Mouse (Mus musculus) urinary bladder, adult 2 months (tissue): Measurements from ENCODE around the gene Psme4. TPM values are rescaled to one million over a fixed set of nuclear protein-coding genes. Genes with fewer than 3 reads are reported as not detected.
"Not testable (repeated sequence)": the region's sequence is repeated elsewhere in the genome, so short reads cannot be mapped to it uniquely, and the experiment has no call there.

ENCODE experiments used
- DNase-seq: peaks from one replicate; pipeline ENCODE4 v3.0.0; 2022; ENCODE audit warnings: low spot score
- polyA plus RNA-seq: library from polyadenylated mRNA; depleted of rRNA; stranded (reverse); fragments of >200 nt; gene quantifications from 2 replicates; pipeline ENCODE4 v1.2.3, GENCODE M21; 2012; rRNA removed

The Psme4 gene
- polyA plus RNA-seq = 31.4 and 36.4 TPM in 2 replicates

DNA sequence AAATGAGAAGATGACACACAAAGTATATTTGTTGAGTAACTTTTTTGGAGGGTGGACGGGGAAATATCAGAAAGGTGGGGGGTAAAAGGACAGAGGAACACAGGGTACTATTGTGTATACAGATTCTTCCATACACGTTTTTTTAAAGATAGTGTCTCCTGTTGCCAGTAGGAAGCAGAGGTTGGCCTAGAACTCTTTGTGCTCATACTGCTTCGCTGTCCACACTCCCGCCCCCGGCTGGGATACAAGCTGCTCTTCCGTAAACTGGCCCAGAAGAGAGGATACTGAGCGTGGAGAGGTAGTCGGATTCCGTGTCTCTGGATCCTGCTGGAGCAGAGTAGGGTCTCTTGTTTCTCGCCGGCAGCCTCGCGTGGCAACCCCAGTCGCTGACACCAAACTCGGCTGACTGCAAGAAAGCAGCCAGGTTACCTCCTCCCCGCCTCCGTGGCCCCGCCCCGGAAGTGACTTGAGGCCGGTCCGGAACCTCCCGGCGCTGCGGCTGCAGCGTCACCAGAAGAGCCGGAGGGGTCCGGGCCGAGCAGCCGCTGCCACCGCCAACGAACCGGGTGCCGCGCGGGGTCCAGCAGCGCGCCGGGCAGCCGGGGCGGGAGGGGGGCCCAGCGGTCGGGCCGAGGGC is at the start of gene Psme4:
Gene Psme4, plus strand, starts transcription at position 460 of the 637 bp plus-strand sequence.
- DNase-seq = peak; percentile 89

DNA sequence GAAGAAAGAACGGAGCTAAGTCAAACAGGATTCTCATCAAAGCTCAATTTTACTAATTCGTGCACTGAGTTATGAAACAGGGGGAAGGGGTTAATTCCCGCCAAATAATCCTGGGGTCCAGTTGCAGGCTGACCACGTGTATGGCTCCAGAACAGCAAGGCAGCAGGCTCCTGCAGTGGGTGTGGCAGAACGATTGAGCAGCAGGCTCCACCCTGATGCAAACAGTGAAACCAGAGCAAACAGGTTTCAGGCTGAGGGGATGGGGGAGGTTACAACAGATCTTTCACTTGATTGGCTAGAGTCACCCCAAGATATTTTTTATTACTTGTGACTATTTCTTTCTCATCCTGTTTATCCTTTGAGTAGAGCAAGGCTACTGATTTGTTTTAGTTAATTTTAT is 48.1 kb upstream of the Psme4 start:
- no peak for DNase-seq

DNA sequence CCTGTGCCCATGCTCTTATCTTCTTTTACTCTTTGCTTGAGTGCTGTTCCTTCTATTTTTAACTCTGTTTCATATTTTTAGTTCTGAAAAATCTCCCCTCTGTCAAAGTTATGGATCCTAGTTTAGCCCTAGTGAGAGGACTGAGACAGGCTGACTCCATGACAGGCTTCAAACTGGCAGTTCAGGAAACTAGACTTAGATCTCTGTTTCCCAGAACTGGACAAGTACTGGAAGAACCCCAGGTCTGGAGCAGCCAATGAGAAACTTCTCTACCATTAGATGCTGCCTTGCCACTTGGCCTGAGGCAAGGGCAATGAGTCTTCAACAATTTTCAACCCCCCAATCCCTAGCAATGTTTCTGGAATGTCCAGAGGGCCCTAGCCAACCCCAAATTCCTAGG is 40.8 kb upstream of the Psme4 start:
- no peak for DNase-seq

DNA sequence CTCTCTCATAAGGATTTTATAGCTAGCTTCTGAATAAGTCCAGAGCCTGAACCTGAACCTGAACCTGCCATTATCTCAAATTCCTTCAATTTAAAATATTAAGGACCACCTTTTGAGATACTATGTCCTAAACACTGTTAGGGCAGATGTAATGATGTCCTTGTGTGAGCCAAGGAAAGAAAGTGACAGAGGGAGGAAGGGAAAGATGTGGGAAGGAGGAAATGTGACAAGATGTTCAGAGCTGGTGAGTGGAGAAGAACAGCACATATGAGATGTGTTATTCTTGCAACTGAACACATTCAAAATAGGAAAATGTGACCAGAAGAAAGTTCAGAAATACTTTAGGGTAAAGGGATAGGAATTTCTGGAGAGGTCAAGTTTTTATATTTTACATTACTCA is 38.1 kb upstream of the Psme4 start:
- DNase-seq = no peak

GRCm38 (mm10) chr11:30743991-30744390 is 27.5 kb upstream of the Psme4 start:
- DNase-seq = no peak

GRCm38 (mm10) chr11:30748938-30749337 is 22.6 kb upstream of the Psme4 start:
- DNase-seq = no peak

GRCm38 (mm10) chr11:30749587-30749986 is 21.9 kb upstream of the Psme4 start:
- no peak for DNase-seq

DNA sequence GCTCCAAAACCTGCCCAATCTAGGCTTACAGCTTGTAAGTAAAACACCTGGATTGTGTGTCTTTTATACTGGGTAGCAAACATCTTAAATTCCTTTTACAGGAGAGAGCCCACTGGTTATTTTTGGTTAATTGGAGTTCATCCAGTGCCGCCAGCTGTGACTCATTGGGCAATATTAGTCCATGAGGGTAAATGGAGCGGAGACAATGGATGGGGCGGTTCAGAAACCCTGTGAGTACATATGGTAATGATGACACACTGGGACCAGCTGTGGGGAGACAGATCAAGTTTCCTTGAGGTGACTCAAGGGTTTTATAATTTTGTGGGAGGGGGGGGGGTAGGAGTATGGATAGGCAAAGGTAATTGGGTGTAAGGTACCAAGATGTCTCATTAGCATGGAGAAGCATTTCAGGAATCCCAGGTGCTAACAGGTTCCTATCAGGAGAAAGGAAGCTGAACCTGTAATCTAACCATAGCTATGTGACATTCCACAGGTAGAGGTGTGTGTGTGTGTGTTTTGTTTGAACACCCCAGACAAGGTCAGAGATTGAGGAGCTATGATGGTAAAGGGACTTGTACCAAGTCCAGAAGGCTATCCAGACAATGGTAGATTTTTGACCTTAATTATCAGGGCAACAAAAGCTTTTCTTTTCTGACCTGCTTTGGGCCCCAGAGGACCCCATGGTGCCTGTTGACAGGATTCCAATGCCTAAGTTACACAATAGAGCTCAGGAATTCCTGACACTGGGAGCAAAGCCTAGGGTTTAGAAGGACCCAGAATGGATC is 21.3 kb upstream of the Psme4 start:
- DNase-seq = no peak

GRCm38 (mm10) chr11:30752956-30753355 is 18.6 kb upstream of the Psme4 start:
- DNase-seq = no peak

DNA sequence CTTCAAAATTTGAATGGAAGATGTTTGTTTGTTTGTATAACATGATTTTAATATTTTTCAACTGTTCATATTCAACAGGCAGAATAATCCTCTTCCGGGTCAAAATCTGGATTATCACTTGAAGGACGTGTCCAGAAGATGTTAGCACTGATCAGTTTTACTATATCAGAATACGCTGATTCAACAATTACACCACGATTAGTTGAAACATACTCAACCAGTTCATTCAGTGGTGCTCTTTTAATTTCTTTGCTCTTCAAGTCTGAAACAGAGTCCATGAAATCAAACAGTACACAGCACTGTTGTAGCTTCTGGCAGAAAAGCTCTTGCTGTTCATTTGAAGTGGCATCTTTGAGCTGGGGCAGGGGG is 17.1 kb upstream of the Psme4 start:
- not testable (repeated sequence) for DNase-seq

- DNase-seq = peak; percentile 23
These were observed 16.5 kb upstream of the Psme4 start for GRCm38 (mm10) chr11:30754855-30755530.

DNA sequence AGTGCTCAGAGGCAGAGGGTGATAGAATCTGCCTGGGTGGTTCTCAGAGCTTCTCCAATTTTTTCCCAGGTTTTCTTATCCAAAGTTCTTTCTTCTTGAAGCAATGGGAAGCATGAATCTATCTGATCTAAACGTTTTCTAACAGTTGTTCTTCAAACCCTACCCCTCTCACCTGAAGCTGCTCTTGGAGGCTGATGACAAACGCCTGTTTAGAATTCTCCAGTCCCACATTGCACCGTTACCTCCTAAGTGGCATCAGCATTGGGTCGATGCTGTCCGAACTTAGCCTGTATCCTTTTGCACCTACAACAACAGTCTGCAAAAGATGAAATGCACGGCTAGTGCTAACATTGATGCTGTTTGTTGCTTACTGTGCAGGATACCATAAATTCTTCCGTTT is 10.1 kb upstream of the Psme4 start:
- DNase-seq = no peak

DNA sequence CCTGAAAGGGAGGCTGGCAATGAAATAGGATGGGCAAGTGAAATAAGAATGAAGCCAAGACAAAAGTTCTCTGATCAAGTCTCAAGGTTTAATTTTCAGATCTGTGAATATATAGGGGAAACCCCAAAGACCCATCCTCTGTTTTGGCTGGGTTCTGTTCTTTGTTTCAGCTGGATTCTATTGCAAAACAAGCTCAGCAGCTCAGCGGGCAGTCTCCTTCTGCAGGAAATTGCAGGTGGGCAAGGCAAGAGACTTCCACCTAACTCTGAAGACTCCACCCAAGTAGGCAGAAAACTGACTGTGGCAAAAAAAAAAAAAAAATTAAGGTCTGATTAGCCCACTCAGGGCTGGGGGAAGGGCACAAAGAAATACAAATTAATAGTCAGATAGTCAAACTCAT is 9.6 kb upstream of the Psme4 start:
- DNase-seq = no peak

GRCm38 (mm10) chr11:30765076-30765475 is 6.5 kb upstream of the Psme4 start:
- DNase-seq = no peak

- no peak for DNase-seq
These were observed 709 bp upstream of the Psme4 start for GRCm38 (mm10) chr11:30770817-30771216.

GRCm38 (mm10) chr11:30771904-30772581 is 517 bp downstream of the Psme4 start:
- DNase-seq = peak; percentile 55

DNA sequence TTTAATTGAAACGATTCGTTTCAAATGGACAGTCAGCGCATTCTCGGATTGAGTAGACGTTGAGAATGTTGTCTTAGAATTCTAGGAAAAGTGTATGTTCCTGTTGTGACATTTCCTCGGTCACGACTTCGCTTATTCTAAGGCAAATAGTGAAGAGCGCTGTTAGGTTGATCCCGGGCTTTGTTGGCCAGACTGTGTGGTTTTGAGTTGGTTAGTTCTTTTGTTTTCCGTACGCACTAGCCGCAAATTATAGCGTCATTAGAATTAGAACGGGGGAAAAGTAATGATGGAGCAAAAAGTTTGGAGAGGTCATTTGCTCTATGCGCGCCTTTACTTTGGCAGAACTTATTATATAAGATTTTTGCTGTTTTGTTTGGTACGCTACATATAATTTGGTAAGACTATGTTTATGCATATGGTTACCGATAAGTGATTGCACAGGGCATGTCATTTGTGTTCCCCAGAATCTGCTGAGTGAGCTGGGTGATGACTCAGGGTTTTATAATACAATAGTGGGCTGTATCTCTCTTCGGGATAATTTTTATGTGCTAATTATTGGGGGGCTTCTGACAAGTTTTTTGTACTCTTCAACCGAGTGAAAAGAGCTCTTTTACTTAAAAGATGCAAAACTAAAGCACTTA is 1.4 kb downstream of the Psme4 start:
- DNase-seq = no peak

DNA sequence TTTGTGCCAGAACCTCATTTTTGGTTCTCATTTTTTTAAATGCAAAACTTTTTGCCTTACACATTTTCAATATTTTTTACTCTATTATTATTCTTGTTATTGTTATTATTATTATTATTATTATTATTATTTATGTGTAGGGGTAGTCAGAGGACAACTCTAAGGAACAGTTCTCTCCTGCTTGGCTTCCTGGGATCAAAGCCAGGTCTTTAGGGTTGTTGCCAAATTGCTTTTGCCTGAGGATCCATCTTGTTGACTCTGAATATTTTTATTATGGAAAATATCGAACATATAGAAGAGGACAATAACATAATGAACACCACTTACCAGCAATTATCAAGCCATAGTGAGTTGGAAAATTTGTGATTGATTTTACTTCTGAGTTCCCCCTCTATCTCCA is 3.1 kb downstream of the Psme4 start:
- DNase-seq = no peak

DNA sequence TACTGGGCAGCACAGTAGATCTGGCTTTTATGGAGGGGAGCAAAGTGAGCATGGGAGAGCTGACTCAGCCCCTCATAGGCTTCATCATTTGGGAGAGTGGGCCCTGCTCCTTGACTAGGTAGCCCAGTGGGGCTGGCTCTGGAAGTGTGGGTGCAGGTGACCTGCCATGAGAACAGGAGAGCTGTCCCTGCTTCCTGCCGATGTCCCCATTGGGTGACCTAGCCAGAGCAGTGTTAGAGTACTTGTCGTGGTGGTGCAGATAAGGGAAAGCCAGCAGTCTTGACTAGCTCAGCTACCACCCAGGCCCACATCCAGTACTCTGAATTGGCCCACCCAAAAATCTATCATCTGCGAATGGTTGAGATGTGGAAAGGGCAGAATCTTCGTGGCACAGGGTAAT is 6.0 kb downstream of the Psme4 start:
- DNase-seq = no peak

DNA sequence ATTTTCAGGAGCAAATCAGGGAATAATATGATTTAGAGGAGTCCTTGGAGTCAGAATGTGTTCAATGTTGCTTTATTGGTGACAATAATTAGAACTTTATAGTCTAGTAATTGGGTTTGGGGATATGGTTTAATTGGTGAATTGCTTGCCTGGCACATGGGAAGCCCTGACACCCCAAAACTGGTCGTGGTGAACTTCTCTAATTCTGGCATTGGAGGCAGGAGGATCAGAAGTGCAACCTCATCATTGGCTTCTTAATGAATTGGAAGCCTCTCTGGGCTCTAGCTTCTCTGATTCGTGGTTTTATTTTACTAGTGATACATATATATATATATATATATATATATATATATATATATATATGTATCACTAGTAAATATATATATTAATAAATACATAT is 9.4 kb downstream of the Psme4 start:
- no peak for DNase-seq

- DNase-seq = no peak
These were observed 10.1 kb downstream of the Psme4 start for GRCm38 (mm10) chr11:30781612-30782011.

DNA sequence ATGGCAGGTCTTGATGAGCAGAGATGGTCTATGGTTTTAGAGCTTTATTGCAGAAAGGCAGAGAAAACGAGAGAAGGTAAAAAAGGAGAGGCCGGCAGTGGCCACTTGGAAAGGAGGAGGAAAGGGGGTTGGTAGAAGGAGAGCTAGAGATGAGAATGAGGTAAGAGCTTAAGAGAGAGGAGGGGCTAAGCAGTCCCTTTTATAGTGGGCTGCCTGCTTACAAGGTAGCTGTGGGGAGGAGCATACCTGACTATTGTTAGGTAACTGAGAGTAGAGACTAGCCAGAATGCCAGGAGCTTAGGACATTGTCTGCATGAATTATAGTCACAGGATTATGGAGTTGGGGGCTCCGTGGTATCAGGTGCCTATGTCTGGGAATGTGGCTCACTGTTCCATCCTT is 14.0 kb downstream of the Psme4 start:
- DNase-seq = no peak
